Mouse (Mus musculus) gastrocnemius, postnatal 36 days (tissue): ENCODE data around the gene Ddr2. TPM values are rescaled to one million over a fixed set of nuclear protein-coding genes. Genes with fewer than 3 reads are reported as not detected.
"Not testable (repeated sequence)": the region's sequence is repeated elsewhere in the genome, so short reads cannot be mapped to it uniquely, and the experiment has no call there.

Experiments
- DNase-seq, 2 experiments: peaks; one replicate each; pipeline ENCODE4 v3.0.0; 2022
- intact Hi-C: fragments of 180-260 bp; cut with DNase I; formaldehyde crosslinking; loops from one replicate; pipeline ENCODE4 v1.15.1; 2025
- total RNA-seq, 2 experiments: library from RNA; stranded (reverse); gene quantifications; 2 replicates each; pipeline ENCODE4 v1.2.3; 2021

The Ddr2 gene
- total RNA-seq, 2 experiments from 2014 or later, result 17.8 to 18.2 TPM

- intact Hi-C loops, result no loop called here
Observed at GRCm38 (mm10) chr1:170109776-170110515, 616 bp downstream of the Ddr2 start.

GRCm38 (mm10) chr1:170102814-170103213, 7.7 kb downstream of the Ddr2 start:
- intact Hi-C loops, DNase-seq: not testable (repeated sequence)

More at GRCm38 (mm10) chr1:170109776-170110515, 616 bp downstream of the Ddr2 start:
- DNase-seq, result peak; percentile 17 to 38

GRCm38 (mm10) chr1:170086631-170087030, 23.9 kb downstream of the Ddr2 start:
- no peak for DNase-seq
- intact Hi-C loops, result no loop called here

GRCm38 (mm10) chr1:170084151-170084796, 26.3 kb downstream of the Ddr2 start:
- no peak for DNase-seq
- intact Hi-C loops, result no loop called here

- intact Hi-C loops, result no loop called here
- no peak for DNase-seq
Observed at GRCm38 (mm10) chr1:170080907-170081306, 29.7 kb downstream of the Ddr2 start.

GRCm38 (mm10) chr1:170079465-170079864, 31.1 kb downstream of the Ddr2 start:
- no peak for DNase-seq

GRCm38 (mm10) chr1:170076339-170076738, 34.2 kb downstream of the Ddr2 start:
- no peak for DNase-seq

More at GRCm38 (mm10) chr1:170079465-170079864, 31.1 kb downstream of the Ddr2 start:
- intact Hi-C loops, result no loop called here

GRCm38 (mm10) chr1:170073768-170074167, 36.8 kb downstream of the Ddr2 start:
- intact Hi-C loops, result no loop called here
- DNase-seq, result no peak

More at GRCm38 (mm10) chr1:170076339-170076738, 34.2 kb downstream of the Ddr2 start:
- intact Hi-C loops, result no loop called here

GRCm38 (mm10) chr1:170069143-170069542, 41.4 kb downstream of the Ddr2 start:
- DNase-seq, result no peak
- intact Hi-C loops, result no loop called here

- no peak for DNase-seq
- intact Hi-C loops, result no loop called here
Observed at GRCm38 (mm10) chr1:170065931-170066330, 44.6 kb downstream of the Ddr2 start.

- intact Hi-C loops, result no loop called here
- no peak for DNase-seq
Observed at GRCm38 (mm10) chr1:170065009-170065408, 45.6 kb downstream of the Ddr2 start.

- DNase-seq, result peak in 1 of 2 experiments; percentile 36
- intact Hi-C loops, result no loop called here
Observed at GRCm38 (mm10) chr1:170064083-170064494, 46.5 kb downstream of the Ddr2 start.

- DNase-seq, result no peak
- intact Hi-C loops, result no loop called here
Observed at GRCm38 (mm10) chr1:170060214-170060613, 50.3 kb downstream of the Ddr2 start.

GRCm38 (mm10) chr1:170059347-170059746, 51.2 kb downstream of the Ddr2 start:
- no peak for DNase-seq
- intact Hi-C loops, result no loop called here

- intact Hi-C loops, result no loop called here
- DNase-seq, result peak; percentile 32 to 61
Observed at GRCm38 (mm10) chr1:170058051-170058450, 52.5 kb downstream of the Ddr2 start.

GRCm38 (mm10) chr1:170057607-170058006, 53.0 kb downstream of the Ddr2 start:
- intact Hi-C loops, result no loop called here
- DNase-seq, result no peak

GRCm38 (mm10) chr1:170056921-170057320, 53.6 kb downstream of the Ddr2 start:
- no peak for DNase-seq
- intact Hi-C loops, result no loop called here

- intact Hi-C loops, result no loop called here
- peak; percentile 43 to 57 for DNase-seq
Observed at GRCm38 (mm10) chr1:170056214-170056613, 54.3 kb downstream of the Ddr2 start.

- intact Hi-C loops, result no loop called here
- no peak for DNase-seq
Observed at GRCm38 (mm10) chr1:170052469-170053065, 58.0 kb downstream of the Ddr2 start.

- no peak for DNase-seq
- intact Hi-C loops, result no loop called here
Observed at GRCm38 (mm10) chr1:170051631-170052177, 58.9 kb downstream of the Ddr2 start.

- DNase-seq, result peak; percentile 30 to 47
- intact Hi-C loops, result no loop called here
Observed at GRCm38 (mm10) chr1:170048434-170048833, 62.1 kb downstream of the Ddr2 start.
